Mouse (Mus musculus) gastrocnemius, postnatal 10 days (tissue): ENCODE measurements around the gene Hesx1. TPM values are rescaled to one million over a fixed set of nuclear protein-coding genes. Genes with fewer than 3 reads are reported as not detected.
"Not testable (repeated sequence)": the region's sequence is repeated elsewhere in the genome, so short reads cannot be mapped to it uniquely, and the experiment has no call there.

Experiments used
- DNase-seq: peaks from one replicate; pipeline ENCODE4 v3.0.0; 2021; ENCODE audit warnings: mixed read lengths
- long read RNA-seq, 2 experiments: library from polyadenylated mRNA; stranded (forward); transcript quantifications; one replicate each; pipeline ENCODE4 v2.0.0; 2021
- total RNA-seq, 2 experiments: library from RNA; stranded (reverse); gene quantifications; 2 replicates each; pipeline ENCODE4 v1.2.3; 2021

Hesx1 gene
- total RNA-seq = not detected
- long read RNA-seq, experiment 1 = 0 reads
- long read RNA-seq, experiment 2 = 0 reads

- DNase-seq = peak; percentile 52
Measured at GRCm38 (mm10) chr14:26994211-26994741, at the start of gene Hesx1. Hesx1 (plus strand) TSS chr14:26994416.

- not testable (repeated sequence) for DNase-seq
Measured at GRCm38 (mm10) chr14:26956139-26956538, 38.1 kb upstream of the Hesx1 start.

DNA sequence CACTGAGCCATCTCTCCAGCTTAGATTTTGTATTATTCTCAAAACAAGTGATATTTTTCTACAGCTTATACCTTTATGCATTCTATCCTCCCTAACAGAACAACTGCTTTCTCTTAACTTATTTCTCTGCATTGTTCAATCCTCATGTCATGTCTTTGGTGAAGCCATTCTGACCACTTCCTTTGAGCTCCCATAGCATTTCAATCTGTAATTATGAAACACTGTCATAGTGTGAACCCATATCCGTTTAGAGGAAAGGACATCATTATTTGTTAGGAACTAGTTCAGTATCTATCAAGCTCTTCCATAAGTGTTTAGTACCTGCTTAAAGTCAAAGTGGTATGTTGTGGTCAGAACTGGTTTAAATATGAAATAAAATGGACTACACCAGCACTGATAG is 33.7 kb upstream of the Hesx1 start:
- DNase-seq = no peak

GRCm38 (mm10) chr14:26969164-26969563 is 25.1 kb upstream of the Hesx1 start:
- no peak for DNase-seq

- no peak for DNase-seq
Measured at GRCm38 (mm10) chr14:26969856-26970407, 24.3 kb upstream of the Hesx1 start.

GRCm38 (mm10) chr14:26970439-26970932 is 23.7 kb upstream of the Hesx1 start:
- DNase-seq = peak; percentile 100

DNA sequence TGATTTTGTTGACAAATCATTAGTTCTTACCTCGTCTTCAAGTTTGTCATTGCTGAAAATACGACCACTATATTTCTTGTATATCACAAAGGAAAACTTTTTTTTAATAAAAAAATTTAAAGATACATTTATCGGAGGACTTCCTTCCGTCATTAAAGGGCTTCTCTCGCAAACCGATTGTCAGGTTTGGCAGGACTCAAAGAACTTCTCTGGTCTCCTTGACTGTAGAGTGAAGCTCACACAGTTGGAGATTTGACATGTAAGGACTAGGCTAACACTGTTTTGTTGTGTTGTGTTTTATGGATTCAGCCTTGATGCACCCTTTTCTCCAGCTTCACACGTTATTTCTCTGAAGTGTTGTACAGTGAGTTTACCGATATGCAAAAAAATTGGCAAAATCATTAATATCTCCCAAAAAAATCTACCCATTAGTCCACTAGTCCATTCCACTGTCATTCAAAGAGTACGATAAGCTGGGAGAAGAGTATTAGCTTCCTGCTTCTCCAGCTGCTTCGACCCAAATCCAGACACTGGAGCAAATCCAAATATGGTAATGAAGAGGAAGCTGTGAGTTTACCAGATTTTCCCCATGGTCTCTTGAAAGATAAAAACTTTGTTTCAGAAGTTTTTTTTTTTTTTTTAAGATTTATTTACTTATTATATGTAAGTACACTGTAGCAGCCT is 23.0 kb upstream of the Hesx1 start, which contains the start of gene Appl1:
TSS of gene Appl1 (minus strand) at position 127 of the 684 bp plus-strand sequence.
- DNase-seq = no peak

GRCm38 (mm10) chr14:26973089-26973488 is 21.1 kb upstream of the Hesx1 start:
- DNase-seq = no peak

GRCm38 (mm10) chr14:26975490-26975889 is 18.7 kb upstream of the Hesx1 start:
- no peak for DNase-seq

DNA sequence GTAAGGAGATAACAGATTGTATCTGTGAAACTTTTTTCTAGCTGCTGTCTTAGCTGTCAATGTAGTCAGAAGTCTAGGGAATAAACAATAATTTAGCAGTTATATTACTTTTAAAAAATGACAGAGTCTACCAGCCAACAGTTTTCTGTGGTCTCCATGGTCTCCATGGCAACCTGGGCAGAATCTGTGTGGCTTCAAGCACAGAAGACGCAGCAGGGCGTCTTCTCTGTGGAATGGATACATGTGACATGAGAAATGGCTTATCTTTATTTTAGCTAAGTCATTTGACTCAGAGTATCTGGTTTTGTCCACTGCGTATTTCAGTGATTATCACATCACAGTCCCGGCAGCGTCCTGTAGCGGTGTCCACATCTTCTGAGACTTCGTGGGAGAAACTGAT is 18.0 kb upstream of the Hesx1 start:
- no peak for DNase-seq

DNA sequence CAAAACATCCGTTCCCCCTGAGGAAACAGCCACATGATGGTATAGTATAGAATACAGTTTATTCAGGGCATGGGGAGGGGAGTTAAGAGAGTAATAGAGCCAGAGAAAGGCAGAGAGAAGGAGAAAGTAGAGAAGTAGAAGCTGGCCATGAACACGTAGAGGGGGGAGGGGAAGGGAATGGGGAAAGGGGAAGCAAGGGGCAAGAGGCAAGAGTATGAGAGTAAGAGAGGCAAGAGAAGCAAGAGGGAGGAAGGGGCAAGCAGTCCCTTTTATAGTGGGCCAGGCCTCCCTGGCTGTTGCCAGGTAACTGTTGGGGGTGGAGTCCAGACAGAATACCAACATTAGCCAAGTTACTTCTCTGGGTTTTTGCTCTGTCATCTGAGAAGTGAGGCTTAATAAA is 16.7 kb upstream of the Hesx1 start:
- DNase-seq = no peak

GRCm38 (mm10) chr14:26979808-26980207 is 14.4 kb upstream of the Hesx1 start:
- DNase-seq = no peak

DNA sequence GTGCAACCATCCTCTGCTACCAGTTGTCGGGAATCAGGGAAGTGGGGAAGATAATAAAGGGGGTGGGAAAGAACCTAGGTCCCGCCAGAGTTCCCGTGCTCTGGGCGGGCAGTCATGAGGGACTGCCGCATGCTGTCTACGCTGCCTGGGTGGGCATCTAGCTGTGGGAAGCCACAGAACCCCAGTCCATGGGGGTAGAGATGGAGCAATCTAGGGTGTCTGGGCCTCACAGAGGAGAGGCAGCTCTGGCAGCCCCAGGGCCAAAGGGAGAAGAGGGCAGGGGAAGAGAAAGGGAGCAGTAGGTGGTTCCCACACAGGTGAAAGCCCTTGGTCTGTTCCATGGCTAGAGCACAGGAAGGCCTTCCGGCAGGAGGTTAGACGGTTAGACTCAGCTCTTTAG is 13.2 kb upstream of the Hesx1 start:
- no peak for DNase-seq

- no peak for DNase-seq
Measured at GRCm38 (mm10) chr14:26981494-26982149, 12.6 kb upstream of the Hesx1 start.

DNA sequence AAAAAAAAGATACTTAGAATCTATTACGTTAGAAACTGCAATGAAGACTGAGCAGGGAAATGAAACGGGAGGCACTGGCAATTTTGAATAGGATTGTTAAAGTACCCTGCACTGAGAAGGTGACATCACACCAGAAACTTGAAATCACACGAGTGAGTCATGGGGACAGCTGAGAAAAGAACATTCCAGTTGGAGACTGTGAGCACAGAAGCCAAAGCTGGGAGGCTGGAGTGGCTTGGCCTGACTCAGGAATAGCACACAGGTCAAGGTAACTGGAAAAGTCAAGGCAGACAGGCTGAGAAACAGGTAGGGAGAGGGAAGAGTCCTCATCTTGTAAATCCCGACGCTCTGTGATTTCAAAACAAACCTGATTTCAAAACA is 12.1 kb upstream of the Hesx1 start:
- no peak for DNase-seq

DNA sequence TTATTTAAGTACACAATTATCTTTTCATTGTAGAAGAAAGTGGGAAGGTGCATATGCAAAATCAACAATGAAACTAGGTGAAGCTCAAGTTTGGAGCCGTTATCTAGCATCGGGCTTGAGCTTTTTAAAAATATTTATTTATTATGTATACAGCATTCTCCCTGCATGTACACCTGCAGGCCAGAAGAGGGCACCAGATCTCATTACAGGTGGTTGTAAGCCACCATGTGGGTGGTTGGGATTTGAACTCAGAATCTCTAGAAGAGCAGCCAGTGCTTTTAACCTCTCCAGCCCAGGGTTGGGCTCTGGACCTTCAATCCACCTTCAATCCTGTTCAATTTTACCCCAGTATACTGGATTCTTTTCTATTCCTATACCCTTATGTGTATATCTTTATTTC is 5.5 kb upstream of the Hesx1 start:
- DNase-seq = no peak

GRCm38 (mm10) chr14:26991622-26992021 is 2.6 kb upstream of the Hesx1 start:
- no peak for DNase-seq

DNA sequence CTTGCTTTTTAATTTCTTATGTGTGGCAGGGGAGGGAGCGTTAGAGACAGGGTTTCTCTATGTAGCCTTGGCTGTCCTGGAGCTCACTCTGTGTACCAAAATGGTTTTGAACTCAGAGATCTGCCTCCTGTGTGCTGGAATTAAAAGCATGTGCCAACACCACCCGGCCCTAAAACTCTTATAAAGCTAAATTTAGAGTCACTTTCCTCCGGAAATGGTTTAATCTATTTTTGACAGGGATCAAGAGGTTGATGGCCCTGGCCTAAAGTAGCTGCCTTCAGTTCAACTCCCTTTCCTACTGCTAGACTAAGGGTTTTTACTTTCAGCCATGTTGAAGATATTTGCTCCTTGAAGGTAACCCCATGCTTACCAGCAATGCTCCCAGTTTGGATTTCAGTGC is 789 bp upstream of the Hesx1 start:
- no peak for DNase-seq

GRCm38 (mm10) chr14:26996257-26996656 is 2.0 kb downstream of the Hesx1 start:
- no peak for DNase-seq

DNA sequence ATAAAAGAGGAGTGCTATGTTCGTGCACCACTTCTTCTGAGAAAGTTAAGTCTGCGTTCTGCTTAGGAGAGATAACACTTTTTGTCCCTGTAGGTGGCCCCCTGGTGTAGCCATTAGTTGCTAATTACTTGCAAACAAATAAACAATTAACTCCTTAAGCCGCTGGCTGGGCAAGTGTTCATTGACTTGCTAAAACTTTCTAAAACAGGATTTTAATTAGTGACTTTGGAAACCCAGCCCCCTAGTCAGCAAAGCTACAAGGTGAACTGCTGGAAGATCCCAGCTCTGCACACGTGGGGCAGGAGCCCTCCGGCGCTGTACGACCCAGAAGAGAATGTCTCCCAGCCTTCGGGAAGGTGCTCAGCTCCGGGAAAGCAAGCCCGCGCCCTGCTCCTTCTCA is 6.2 kb downstream of the Hesx1 start:
- no peak for DNase-seq

GRCm38 (mm10) chr14:27004906-27005305 is 10.7 kb downstream of the Hesx1 start:
- no peak for DNase-seq

GRCm38 (mm10) chr14:27005937-27006336 is 11.7 kb downstream of the Hesx1 start:
- no peak for DNase-seq

DNA sequence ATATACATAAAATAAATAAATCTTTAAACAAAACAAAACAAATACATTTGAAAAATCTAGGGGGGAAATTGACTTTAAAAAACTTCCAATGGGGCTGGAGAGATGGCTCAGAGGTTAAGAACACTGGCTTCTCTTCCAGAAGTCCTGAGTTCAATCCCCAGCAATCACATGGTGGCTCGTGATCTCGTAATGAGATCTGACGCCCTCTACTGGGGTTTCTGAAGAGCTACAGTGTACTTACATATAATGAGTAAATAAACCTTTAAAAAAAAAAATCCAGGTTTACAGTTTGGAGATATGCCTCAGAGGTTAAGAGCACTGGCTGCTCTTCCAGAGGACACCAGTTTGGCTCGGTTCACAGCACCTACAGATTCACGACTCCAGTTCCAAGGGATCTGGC is 17.3 kb downstream of the Hesx1 start:
- DNase-seq = no peak
